Mouse (Mus musculus) MEL (cell line): ENCODE results near the gene Zfp536. TPM values are rescaled to one million over a fixed set of nuclear protein-coding genes. Genes with fewer than 3 reads are reported as not detected.

ENCODE experiments used
- DNase-seq: peaks from one replicate; pipeline ENCODE4 v3.0.0; 2011; ENCODE audit warnings: low read depth, low spot score
- H3K27ac ChIP-seq: 2 replicates; pipeline ENCODE4 v1.5.1; 2012; ENCODE audit warnings: low read depth, mild to moderate bottlenecking, control low read depth, low read length, moderate library complexity; ENCODE audit not compliant: control insufficient read depth
- H3K27me3 ChIP-seq, 2 experiments: fragments of 150-350 bp in 1 of 2; sonication (generic) in 1 of 2; 2 replicates each; pipeline ENCODE4 v1.6.1; 2012; ENCODE audit warnings: low read length in 2 of 2, mild to moderate bottlenecking in 2 of 2, improper control_type of control experiment in 1 of 2, moderate library complexity in 1 of 2; ENCODE audit not compliant: insufficient read depth in 2 of 2, control insufficient read depth in 1 of 2
- H3K36me3 ChIP-seq, 2 experiments: 2 replicates each; pipeline ENCODE4 v1.6.1; 2012 to 2014; ENCODE audit warnings: low read length in 2 of 2, improper control_type of control experiment in 1 of 2, inconsistent platforms in 1 of 2, mild to moderate bottlenecking in 1 of 2; ENCODE audit not compliant: insufficient read depth in 2 of 2, control insufficient read depth in 1 of 2
- H3K4me1 ChIP-seq, 2 experiments: fragments of 150-350 bp in 1 of 2; sonication (generic) in 1 of 2; 2 replicates each; pipeline ENCODE4 v1.6.1; 2012; ENCODE audit warnings: low read length in 2 of 2, improper control_type of control experiment in 1 of 2, mild to moderate bottlenecking in 1 of 2; ENCODE audit not compliant: insufficient read depth in 2 of 2, control insufficient read depth in 1 of 2
- H3K4me3 ChIP-seq, 2 experiments: fragments of 150-350 bp in 1 of 2; sonication (generic) in 1 of 2; 2 replicates each; pipeline ENCODE4 v1.5.1; 2012; ENCODE audit warnings: low read depth in 2 of 2, low read length in 2 of 2, mild to moderate bottlenecking in 2 of 2, moderate library complexity in 2 of 2, control low read depth in 1 of 2, improper control_type of control experiment in 1 of 2; ENCODE audit not compliant: control insufficient read depth in 1 of 2, insufficient read depth in 1 of 2
- H3K79me2 ChIP-seq: 2 replicates; pipeline ENCODE4 v1.6.1; 2012; ENCODE audit warnings: mild to moderate bottlenecking, low read length, moderate library complexity; ENCODE audit not compliant: control insufficient read depth, poor library complexity, insufficient read depth
- H3K9ac ChIP-seq: 2 replicates; pipeline ENCODE4 v1.6.1; 2012; ENCODE audit warnings: low read depth, mild to moderate bottlenecking, control low read depth, low read length, moderate library complexity; ENCODE audit not compliant: control insufficient read depth, poor library complexity, severe bottlenecking
- H3K9me3 ChIP-seq: fragments of 150-350 bp; sonication (generic); replicated peaks from 2 replicates; pipeline ENCODE4 v1.6.1; 2012; ENCODE audit warnings: mild to moderate bottlenecking, low read length, improper control_type of control experiment, moderate library complexity; ENCODE audit not compliant: insufficient read depth
- BHLHE40 ChIP-seq: IDR thresholded peaks from 2 replicates; pipeline ENCODE4 v1.6.1; 2012; ENCODE audit warnings: low read depth, mild to moderate bottlenecking, inconsistent platforms, low read length, improper control_type of control experiment, borderline replicate concordance
- CHD2 ChIP-seq: IDR thresholded peaks from 2 replicates; pipeline ENCODE4 v1.6.1; 2011; ENCODE audit warnings: low read length, improper control_type of control experiment
- CTCF ChIP-seq, 3 experiments: IDR thresholded peaks in 2 of 3; conservative IDR thresholded peaks in 1 of 3; 2 replicates each; pipeline ENCODE4 v1.5.1; 2011 to 2012; ENCODE audit warnings: low read length in 3 of 3, low read depth in 2 of 3, mild to moderate bottlenecking in 2 of 3, improper control_type of control experiment in 1 of 3, inconsistent platforms in 1 of 3, mixed read lengths in 1 of 3, moderate library complexity in 1 of 3; ENCODE audit not compliant: control insufficient read depth in 1 of 3, insufficient read depth in 1 of 3, poor library complexity in 1 of 3, severe bottlenecking in 1 of 3
- E2F4 ChIP-seq: IDR thresholded peaks from 2 replicates; pipeline ENCODE4 v1.6.1; 2011; ENCODE audit warnings: low read depth, low read length, improper control_type of control experiment, borderline replicate concordance
- ELF1 ChIP-seq: IDR thresholded peaks from 2 replicates; pipeline ENCODE4 v1.6.1; 2014; ENCODE audit warnings: low read depth, mild to moderate bottlenecking, inconsistent platforms, low read length, improper control_type of control experiment, moderate library complexity
- EP300 ChIP-seq, 2 experiments: IDR thresholded peaks; 2 replicates each; pipeline ENCODE4 v1.6.1; 2011; ENCODE audit warnings: improper control_type of control experiment in 2 of 2, low read length in 2 of 2, low read depth in 1 of 2, mild to moderate bottlenecking in 1 of 2
- GABPA ChIP-seq: IDR thresholded peaks from 2 replicates; pipeline ENCODE4 v1.6.1; 2012; ENCODE audit warnings: low read depth, mild to moderate bottlenecking, inconsistent platforms, low read length, improper control_type of control experiment, moderate library complexity
- HCFC1 ChIP-seq: IDR thresholded peaks from 2 replicates; pipeline ENCODE4 v1.6.1; 2012; ENCODE audit warnings: low read depth, mild to moderate bottlenecking, inconsistent platforms, low read length, improper control_type of control experiment, moderate library complexity
- KAT2A ChIP-seq: conservative IDR thresholded peaks from 2 replicates; pipeline ENCODE4 v1.6.1; 2012; ENCODE audit warnings: low read depth, low read length, improper control_type of control experiment, inconsistent platforms
- MAFK ChIP-seq: IDR thresholded peaks from 2 replicates; pipeline ENCODE4 v1.6.1; 2011; ENCODE audit warnings: low read depth, mild to moderate bottlenecking, low read length, improper control_type of control experiment, borderline replicate concordance
- MAX ChIP-seq: IDR thresholded peaks from 2 replicates; pipeline ENCODE4 v1.6.1; 2011; ENCODE audit warnings: low read length, improper control_type of control experiment
- MAZ ChIP-seq: IDR thresholded peaks from 2 replicates; pipeline ENCODE4 v1.6.1; 2012; ENCODE audit warnings: low read depth, mild to moderate bottlenecking, inconsistent platforms, low read length, improper control_type of control experiment
- MEF2A ChIP-seq: IDR thresholded peaks from 2 replicates; pipeline ENCODE4 v1.6.1; 2014; ENCODE audit warnings: low read depth, mild to moderate bottlenecking, inconsistent platforms, low read length, improper control_type of control experiment; ENCODE audit not compliant: poor library complexity, insufficient replicate concordance, severe bottlenecking; ENCODE audit errors: extremely low read depth
- MXI1 ChIP-seq: IDR thresholded peaks from 2 replicates; pipeline ENCODE4 v1.6.1; 2011; ENCODE audit warnings: mild to moderate bottlenecking, low read depth, low read length, improper control_type of control experiment
- NELFE ChIP-seq: IDR thresholded peaks from 2 replicates; pipeline ENCODE4 v1.6.1; 2011; ENCODE audit warnings: low read depth, low read length, improper control_type of control experiment
- NRF1 ChIP-seq: IDR thresholded peaks from 2 replicates; pipeline ENCODE4 v1.6.1; 2014; ENCODE audit warnings: low read depth, mild to moderate bottlenecking, inconsistent platforms, low read length, improper control_type of control experiment, moderate library complexity; ENCODE audit not compliant: poor library complexity, insufficient read depth, severe bottlenecking
- RAD21 ChIP-seq: IDR thresholded peaks from 2 replicates; pipeline ENCODE4 v1.6.1; 2011; ENCODE audit warnings: mild to moderate bottlenecking, low read depth, low read length, improper control_type of control experiment
- RCOR1 ChIP-seq: IDR thresholded peaks from 2 replicates; pipeline ENCODE4 v1.6.1; 2012; ENCODE audit warnings: low read depth, mild to moderate bottlenecking, inconsistent platforms, low read length, improper control_type of control experiment
- SIN3A ChIP-seq: IDR thresholded peaks from 2 replicates; pipeline ENCODE4 v1.6.1; 2012; ENCODE audit warnings: low read length, improper control_type of control experiment, inconsistent platforms
- TBP ChIP-seq: IDR thresholded peaks from 2 replicates; pipeline ENCODE4 v1.8.0; 2011; ENCODE audit warnings: low read depth, low read length, improper control_type of control experiment
- TCF12 ChIP-seq: IDR thresholded peaks from 2 replicates; pipeline ENCODE4 v1.6.1; 2014; ENCODE audit warnings: low read depth, mild to moderate bottlenecking, inconsistent platforms, low read length, improper control_type of control experiment, moderate library complexity
- UBTF ChIP-seq: IDR thresholded peaks from 2 replicates; pipeline ENCODE4 v1.6.1; 2012; ENCODE audit warnings: low read depth, mild to moderate bottlenecking, inconsistent platforms, low read length, improper control_type of control experiment, moderate library complexity, borderline replicate concordance; ENCODE audit not compliant: insufficient read depth
- USF2 ChIP-seq, 2 experiments: IDR thresholded peaks; 2 replicates each; pipeline ENCODE4 v1.6.1; 2011 to 2012; ENCODE audit warnings: improper control_type of control experiment in 2 of 2, low read length in 2 of 2, borderline replicate concordance in 1 of 2, inconsistent platforms in 1 of 2, low read depth in 1 of 2, mild to moderate bottlenecking in 1 of 2; ENCODE audit not compliant: insufficient read depth in 1 of 2
- ZC3H11A ChIP-seq: IDR thresholded peaks from 2 replicates; pipeline ENCODE4 v1.6.1; 2012; ENCODE audit warnings: low read depth, mild to moderate bottlenecking, inconsistent platforms, low read length, improper control_type of control experiment
- ZMIZ1 ChIP-seq: IDR thresholded peaks from 2 replicates; pipeline ENCODE4 v1.6.1; 2012; ENCODE audit warnings: low read depth, mild to moderate bottlenecking, inconsistent platforms, low read length, improper control_type of control experiment, moderate library complexity
- polyA plus RNA-seq, 2 experiments: library from polyadenylated mRNA; stranded (reverse) in 1 of 2; unstranded in 1 of 2; fragments of >175 nt in 1 of 2; fragments of >200 nt in 1 of 2; gene quantifications; 2 replicates each; pipeline versions ENCODE4 v1.2.1 to v1.2.4; 2012; ENCODE audit warnings: low replicate concordance in 2 of 2, low read depth in 1 of 2; ENCODE audit not compliant: insufficient read length in 2 of 2, insufficient read depth in 1 of 2, missing spikeins in 1 of 2
- total RNA-seq: library from RNA; depleted of rRNA; stranded (reverse); fragments of 300-350 nt; gene quantifications from 2 replicates; pipeline ENCODE4 v1.2.3, GENCODE M21; 2012

The Zfp536 gene
- total and polyA plus RNA-seq, 3 experiments, result not detected

DNA sequence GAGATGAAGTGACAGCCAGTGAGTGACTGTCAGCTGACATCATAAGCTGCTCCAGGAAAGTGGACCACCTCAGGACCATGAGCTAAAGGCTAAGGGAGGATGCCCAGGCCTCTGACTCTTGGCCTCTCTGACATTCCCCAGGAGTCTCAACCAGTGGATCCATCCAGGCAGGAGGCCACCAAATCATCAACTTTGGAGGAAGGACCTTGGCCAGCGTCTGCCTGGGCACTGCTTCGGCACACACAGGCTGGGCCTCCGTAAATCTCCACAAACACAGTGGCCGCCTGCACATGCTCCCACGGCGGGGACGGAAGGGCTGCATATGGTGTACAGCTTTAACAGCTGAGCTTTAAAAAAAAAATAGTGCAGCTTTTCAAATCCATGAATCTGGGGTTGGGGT lies 210.9 kb downstream of the Zfp536 start:
- TF ChIP-seq NELFE, result no peak
- TF ChIP-seq CTCF (IDR thresholded peaks at IDR 0.05 in 2 of 3, conservative IDR thresholded peaks at IDR 0.05 in 1 of 3; ENCODE audit: control insufficient read depth in 1 of 3, insufficient read depth in 1 of 3, low read depth in 2 of 3, low read length in 3 of 3, poor library complexity in 1 of 3, severe bottlenecking in 1 of 3), result no peak
- no peak for TF ChIP-seq EP300 (IDR thresholded peaks at IDR 0.05; ENCODE audit: low read depth in 1 of 2, low read length in 2 of 2)
- TF ChIP-seq MEF2A, result no peak
- no peak for TF ChIP-seq SIN3A
- no peak for TF ChIP-seq MXI1
- TF ChIP-seq BHLHE40, result no peak
- no peak for TF ChIP-seq CHD2
- TF ChIP-seq RAD21, result no peak
- no peak for TF ChIP-seq E2F4
- TF ChIP-seq ELF1, result no peak
- TF ChIP-seq KAT2A, result no peak
- TF ChIP-seq ZMIZ1, result no peak
- TF ChIP-seq HCFC1, result no peak
- no peaks in the 10 kb centered on the region for H3K4me1 ChIP-seq
- H3K9me3 ChIP-seq, result no peaks in the 10 kb centered on the region
- no peak overlapping the region for H3K27ac ChIP-seq
- H3K36me3 ChIP-seq, result no peaks in the 10 kb centered on the region
- no peaks in the 10 kb centered on the region for H3K27me3 ChIP-seq
- H3K79me2 ChIP-seq, result no peaks in the 10 kb centered on the region
- H3K4me3 ChIP-seq, result no peak overlapping the region
- no peak for DNase-seq
- no peak overlapping the region for H3K9ac ChIP-seq

DNA sequence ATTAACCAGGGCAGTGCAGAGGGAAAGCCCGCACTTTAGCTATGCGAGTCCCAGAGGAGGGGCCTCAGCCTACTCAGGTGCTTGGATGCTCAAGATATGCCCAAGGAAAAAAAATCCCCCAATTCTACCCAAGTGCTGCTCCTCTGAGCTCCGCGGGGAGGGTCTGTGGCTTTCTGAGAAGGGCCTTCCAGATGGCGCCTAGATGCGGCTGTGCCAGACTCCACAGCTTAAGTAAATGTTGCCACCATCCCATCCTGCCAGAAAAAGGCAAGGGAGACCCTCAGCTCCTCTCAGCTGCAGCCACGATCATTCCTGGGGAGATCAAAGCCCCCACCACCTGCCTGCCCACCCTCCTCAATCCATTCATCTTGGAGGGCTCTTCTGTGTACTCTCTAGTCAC lies 212.9 kb downstream of the Zfp536 start:
- Histone ChIP-seq H3K9ac (no peak overlapping the region), H3K36me3 (no peaks in the 10 kb centered on the region), H3K27ac (no peak overlapping the region), H3K27me3 (no peaks in the 10 kb centered on the region), H3K4me3 (no peak overlapping the region), H3K4me1 (no peaks in the 10 kb centered on the region), H3K9me3 (no peaks in the 10 kb centered on the region), H3K79me2 (no peaks in the 10 kb centered on the region)
- TF ChIP-seq MXI1 (no peak), ELF1 (no peak), TBP (no peak), MAZ (no peak), RCOR1 (no peak), MAFK (no peak), BHLHE40 (no peak), SIN3A (no peak), UBTF (no peak), MEF2A (no peak), NRF1 (no peak), MAX (no peak), USF2 (IDR thresholded peaks at IDR 0.05; ENCODE audit: borderline replicate concordance in 1 of 2, insufficient read depth in 1 of 2, low read depth in 1 of 2, low read length in 2 of 2) (no peak), TCF12 (no peak), ZC3H11A (no peak), GABPA (no peak), CTCF (IDR thresholded peaks at IDR 0.05 in 2 of 3, conservative IDR thresholded peaks at IDR 0.05 in 1 of 3; ENCODE audit: control insufficient read depth in 1 of 3, insufficient read depth in 1 of 3, low read depth in 2 of 3, low read length in 3 of 3, poor library complexity in 1 of 3, severe bottlenecking in 1 of 3) (no peak), E2F4 (no peak)
- DNase-seq, result no peak
